Mouse (Mus musculus) MEL (cell line): Measurements from ENCODE around the gene H3f3b. TPM values are rescaled to one million over a fixed set of nuclear protein-coding genes. Genes with fewer than 3 reads are reported as not detected.

Experiments
- DNase-seq: peaks from one replicate; pipeline ENCODE4 v3.0.0; 2011; ENCODE audit warnings: low read depth, low spot score
- H3K27ac ChIP-seq: 2 replicates; pipeline ENCODE4 v1.5.1; 2012; ENCODE audit warnings: low read depth, mild to moderate bottlenecking, control low read depth, low read length, moderate library complexity; ENCODE audit not compliant: control insufficient read depth
- H3K27me3 ChIP-seq, 2 experiments: fragments of 150-350 bp in 1 of 2; sonication (generic) in 1 of 2; 2 replicates each; pipeline ENCODE4 v1.6.1; 2012; ENCODE audit warnings: low read length in 2 of 2, mild to moderate bottlenecking in 2 of 2, improper control_type of control experiment in 1 of 2, moderate library complexity in 1 of 2; ENCODE audit not compliant: insufficient read depth in 2 of 2, control insufficient read depth in 1 of 2
- H3K36me3 ChIP-seq, 2 experiments: 2 replicates each; pipeline ENCODE4 v1.6.1; 2012 to 2014; ENCODE audit warnings: low read length in 2 of 2, improper control_type of control experiment in 1 of 2, inconsistent platforms in 1 of 2, mild to moderate bottlenecking in 1 of 2; ENCODE audit not compliant: insufficient read depth in 2 of 2, control insufficient read depth in 1 of 2
- H3K4me1 ChIP-seq, 2 experiments: fragments of 150-350 bp in 1 of 2; sonication (generic) in 1 of 2; 2 replicates each; pipeline ENCODE4 v1.6.1; 2012; ENCODE audit warnings: low read length in 2 of 2, improper control_type of control experiment in 1 of 2, mild to moderate bottlenecking in 1 of 2; ENCODE audit not compliant: insufficient read depth in 2 of 2, control insufficient read depth in 1 of 2
- H3K4me3 ChIP-seq, 2 experiments: fragments of 150-350 bp in 1 of 2; sonication (generic) in 1 of 2; 2 replicates each; pipeline ENCODE4 v1.5.1; 2012; ENCODE audit warnings: low read depth in 2 of 2, low read length in 2 of 2, mild to moderate bottlenecking in 2 of 2, moderate library complexity in 2 of 2, control low read depth in 1 of 2, improper control_type of control experiment in 1 of 2; ENCODE audit not compliant: control insufficient read depth in 1 of 2, insufficient read depth in 1 of 2
- H3K79me2 ChIP-seq: 2 replicates; pipeline ENCODE4 v1.6.1; 2012; ENCODE audit warnings: mild to moderate bottlenecking, low read length, moderate library complexity; ENCODE audit not compliant: control insufficient read depth, poor library complexity, insufficient read depth
- H3K9ac ChIP-seq: 2 replicates; pipeline ENCODE4 v1.6.1; 2012; ENCODE audit warnings: low read depth, mild to moderate bottlenecking, control low read depth, low read length, moderate library complexity; ENCODE audit not compliant: control insufficient read depth, poor library complexity, severe bottlenecking
- H3K9me3 ChIP-seq: fragments of 150-350 bp; sonication (generic); replicated peaks from 2 replicates; pipeline ENCODE4 v1.6.1; 2012; ENCODE audit warnings: mild to moderate bottlenecking, low read length, improper control_type of control experiment, moderate library complexity; ENCODE audit not compliant: insufficient read depth
- BHLHE40 ChIP-seq: IDR thresholded peaks from 2 replicates; pipeline ENCODE4 v1.6.1; 2012; ENCODE audit warnings: low read depth, mild to moderate bottlenecking, inconsistent platforms, low read length, improper control_type of control experiment, borderline replicate concordance
- CHD2 ChIP-seq: IDR thresholded peaks from 2 replicates; pipeline ENCODE4 v1.6.1; 2011; ENCODE audit warnings: low read length, improper control_type of control experiment
- CTCF ChIP-seq, 3 experiments: IDR thresholded peaks in 2 of 3; conservative IDR thresholded peaks in 1 of 3; 2 replicates each; pipeline ENCODE4 v1.5.1; 2011 to 2012; ENCODE audit warnings: low read length in 3 of 3, low read depth in 2 of 3, mild to moderate bottlenecking in 2 of 3, improper control_type of control experiment in 1 of 3, inconsistent platforms in 1 of 3, mixed read lengths in 1 of 3, moderate library complexity in 1 of 3; ENCODE audit not compliant: control insufficient read depth in 1 of 3, insufficient read depth in 1 of 3, poor library complexity in 1 of 3, severe bottlenecking in 1 of 3
- E2F4 ChIP-seq: IDR thresholded peaks from 2 replicates; pipeline ENCODE4 v1.6.1; 2011; ENCODE audit warnings: low read depth, low read length, improper control_type of control experiment, borderline replicate concordance
- ELF1 ChIP-seq: IDR thresholded peaks from 2 replicates; pipeline ENCODE4 v1.6.1; 2014; ENCODE audit warnings: low read depth, mild to moderate bottlenecking, inconsistent platforms, low read length, improper control_type of control experiment, moderate library complexity
- EP300 ChIP-seq, 2 experiments: IDR thresholded peaks; 2 replicates each; pipeline ENCODE4 v1.6.1; 2011; ENCODE audit warnings: improper control_type of control experiment in 2 of 2, low read length in 2 of 2, low read depth in 1 of 2, mild to moderate bottlenecking in 1 of 2
- GABPA ChIP-seq: IDR thresholded peaks from 2 replicates; pipeline ENCODE4 v1.6.1; 2012; ENCODE audit warnings: low read depth, mild to moderate bottlenecking, inconsistent platforms, low read length, improper control_type of control experiment, moderate library complexity
- GATA1 ChIP-seq: IDR thresholded peaks from 2 replicates; pipeline ENCODE4 v1.6.1; 2011; ENCODE audit warnings: low read depth, low read length, improper control_type of control experiment
- HCFC1 ChIP-seq: IDR thresholded peaks from 2 replicates; pipeline ENCODE4 v1.6.1; 2012; ENCODE audit warnings: low read depth, mild to moderate bottlenecking, inconsistent platforms, low read length, improper control_type of control experiment, moderate library complexity
- JUND ChIP-seq: IDR thresholded peaks from 2 replicates; pipeline ENCODE4 v1.6.1; 2011; ENCODE audit warnings: low read depth, mild to moderate bottlenecking, improper control_type of control experiment, low read length
- KAT2A ChIP-seq: conservative IDR thresholded peaks from 2 replicates; pipeline ENCODE4 v1.6.1; 2012; ENCODE audit warnings: low read depth, low read length, improper control_type of control experiment, inconsistent platforms
- MAFK ChIP-seq: IDR thresholded peaks from 2 replicates; pipeline ENCODE4 v1.6.1; 2011; ENCODE audit warnings: low read depth, mild to moderate bottlenecking, low read length, improper control_type of control experiment, borderline replicate concordance
- MAX ChIP-seq: IDR thresholded peaks from 2 replicates; pipeline ENCODE4 v1.6.1; 2011; ENCODE audit warnings: low read length, improper control_type of control experiment
- MAZ ChIP-seq: IDR thresholded peaks from 2 replicates; pipeline ENCODE4 v1.6.1; 2012; ENCODE audit warnings: low read depth, mild to moderate bottlenecking, inconsistent platforms, low read length, improper control_type of control experiment
- MEF2A ChIP-seq: IDR thresholded peaks from 2 replicates; pipeline ENCODE4 v1.6.1; 2014; ENCODE audit warnings: low read depth, mild to moderate bottlenecking, inconsistent platforms, low read length, improper control_type of control experiment; ENCODE audit not compliant: poor library complexity, insufficient replicate concordance, severe bottlenecking; ENCODE audit errors: extremely low read depth
- MYB ChIP-seq: IDR thresholded peaks from 2 replicates; pipeline ENCODE4 v1.6.1; 2011; ENCODE audit warnings: mild to moderate bottlenecking, low read depth, low read length, improper control_type of control experiment
- MYC ChIP-seq: IDR thresholded peaks from 2 replicates; pipeline ENCODE4 v1.6.1; 2011; ENCODE audit warnings: low read depth, mild to moderate bottlenecking, low read length, improper control_type of control experiment, moderate library complexity
- NELFE ChIP-seq: IDR thresholded peaks from 2 replicates; pipeline ENCODE4 v1.6.1; 2011; ENCODE audit warnings: low read depth, low read length, improper control_type of control experiment
- NRF1 ChIP-seq: IDR thresholded peaks from 2 replicates; pipeline ENCODE4 v1.6.1; 2014; ENCODE audit warnings: low read depth, mild to moderate bottlenecking, inconsistent platforms, low read length, improper control_type of control experiment, moderate library complexity; ENCODE audit not compliant: poor library complexity, insufficient read depth, severe bottlenecking
- POLR2A ChIP-seq, 2 experiments: IDR thresholded peaks; 2 replicates each; pipeline ENCODE4 v1.6.1; 2011 to 2012; ENCODE audit warnings: low read length in 2 of 2, mild to moderate bottlenecking in 2 of 2, control low read depth in 1 of 2, improper control_type of control experiment in 1 of 2, low read depth in 1 of 2, moderate library complexity in 1 of 2; ENCODE audit not compliant: control insufficient read depth in 1 of 2, insufficient read depth in 1 of 2, poor library complexity in 1 of 2
- POLR2AphosphoS2 ChIP-seq: IDR thresholded peaks from 2 replicates; pipeline ENCODE4 v1.6.1; 2011; ENCODE audit warnings: low read length, improper control_type of control experiment
- POLR2AphosphoS5 ChIP-seq: IDR thresholded peaks from 2 replicates; pipeline ENCODE4 v1.6.1; 2012; ENCODE audit warnings: low read depth, borderline replicate concordance, mild to moderate bottlenecking, inconsistent platforms, low read length, moderate library complexity, mixed read lengths
- RAD21 ChIP-seq: IDR thresholded peaks from 2 replicates; pipeline ENCODE4 v1.6.1; 2011; ENCODE audit warnings: mild to moderate bottlenecking, low read depth, low read length, improper control_type of control experiment
- RCOR1 ChIP-seq: IDR thresholded peaks from 2 replicates; pipeline ENCODE4 v1.6.1; 2012; ENCODE audit warnings: low read depth, mild to moderate bottlenecking, inconsistent platforms, low read length, improper control_type of control experiment
- SIN3A ChIP-seq: IDR thresholded peaks from 2 replicates; pipeline ENCODE4 v1.6.1; 2012; ENCODE audit warnings: low read length, improper control_type of control experiment, inconsistent platforms
- SMC3 ChIP-seq: IDR thresholded peaks from 2 replicates; pipeline ENCODE4 v1.6.1; 2011; ENCODE audit warnings: low read depth, low read length, improper control_type of control experiment
- TBP ChIP-seq: IDR thresholded peaks from 2 replicates; pipeline ENCODE4 v1.8.0; 2011; ENCODE audit warnings: low read depth, low read length, improper control_type of control experiment
- TCF12 ChIP-seq: IDR thresholded peaks from 2 replicates; pipeline ENCODE4 v1.6.1; 2014; ENCODE audit warnings: low read depth, mild to moderate bottlenecking, inconsistent platforms, low read length, improper control_type of control experiment, moderate library complexity
- UBTF ChIP-seq: IDR thresholded peaks from 2 replicates; pipeline ENCODE4 v1.6.1; 2012; ENCODE audit warnings: low read depth, mild to moderate bottlenecking, inconsistent platforms, low read length, improper control_type of control experiment, moderate library complexity, borderline replicate concordance; ENCODE audit not compliant: insufficient read depth
- USF1 ChIP-seq: IDR thresholded peaks from 2 replicates; pipeline ENCODE4 v1.6.1; 2014; ENCODE audit warnings: low read depth, mild to moderate bottlenecking, inconsistent platforms, low read length, improper control_type of control experiment, moderate library complexity
- USF2 ChIP-seq, 2 experiments: IDR thresholded peaks; 2 replicates each; pipeline ENCODE4 v1.6.1; 2011 to 2012; ENCODE audit warnings: improper control_type of control experiment in 2 of 2, low read length in 2 of 2, borderline replicate concordance in 1 of 2, inconsistent platforms in 1 of 2, low read depth in 1 of 2, mild to moderate bottlenecking in 1 of 2; ENCODE audit not compliant: insufficient read depth in 1 of 2
- ZC3H11A ChIP-seq: IDR thresholded peaks from 2 replicates; pipeline ENCODE4 v1.6.1; 2012; ENCODE audit warnings: low read depth, mild to moderate bottlenecking, inconsistent platforms, low read length, improper control_type of control experiment
- ZKSCAN1 ChIP-seq: IDR thresholded peaks from 2 replicates; pipeline ENCODE4 v1.6.1; 2012; ENCODE audit warnings: low read depth, mild to moderate bottlenecking, inconsistent platforms, low read length, improper control_type of control experiment, moderate library complexity
- ZMIZ1 ChIP-seq: IDR thresholded peaks from 2 replicates; pipeline ENCODE4 v1.6.1; 2012; ENCODE audit warnings: low read depth, mild to moderate bottlenecking, inconsistent platforms, low read length, improper control_type of control experiment, moderate library complexity
- ZNF384 ChIP-seq: IDR thresholded peaks from 2 replicates; pipeline ENCODE4 v1.6.1; 2012; ENCODE audit warnings: low read depth, mild to moderate bottlenecking, inconsistent platforms, low read length, improper control_type of control experiment
- polyA plus RNA-seq, 2 experiments: library from polyadenylated mRNA; stranded (reverse) in 1 of 2; unstranded in 1 of 2; fragments of >175 nt in 1 of 2; fragments of >200 nt in 1 of 2; gene quantifications; 2 replicates each; pipeline versions ENCODE4 v1.2.1 to v1.2.4; 2012; ENCODE audit warnings: low replicate concordance in 2 of 2, low read depth in 1 of 2; ENCODE audit not compliant: insufficient read length in 2 of 2, insufficient read depth in 1 of 2, missing spikeins in 1 of 2
- total RNA-seq: library from RNA; depleted of rRNA; stranded (reverse); fragments of 300-350 nt; gene quantifications from 2 replicates; pipeline ENCODE4 v1.2.3, GENCODE M21; 2012

The H3f3b gene
- total and polyA plus RNA-seq, 3 experiments: 96.6 to 767 (median 498) TPM

DNA sequence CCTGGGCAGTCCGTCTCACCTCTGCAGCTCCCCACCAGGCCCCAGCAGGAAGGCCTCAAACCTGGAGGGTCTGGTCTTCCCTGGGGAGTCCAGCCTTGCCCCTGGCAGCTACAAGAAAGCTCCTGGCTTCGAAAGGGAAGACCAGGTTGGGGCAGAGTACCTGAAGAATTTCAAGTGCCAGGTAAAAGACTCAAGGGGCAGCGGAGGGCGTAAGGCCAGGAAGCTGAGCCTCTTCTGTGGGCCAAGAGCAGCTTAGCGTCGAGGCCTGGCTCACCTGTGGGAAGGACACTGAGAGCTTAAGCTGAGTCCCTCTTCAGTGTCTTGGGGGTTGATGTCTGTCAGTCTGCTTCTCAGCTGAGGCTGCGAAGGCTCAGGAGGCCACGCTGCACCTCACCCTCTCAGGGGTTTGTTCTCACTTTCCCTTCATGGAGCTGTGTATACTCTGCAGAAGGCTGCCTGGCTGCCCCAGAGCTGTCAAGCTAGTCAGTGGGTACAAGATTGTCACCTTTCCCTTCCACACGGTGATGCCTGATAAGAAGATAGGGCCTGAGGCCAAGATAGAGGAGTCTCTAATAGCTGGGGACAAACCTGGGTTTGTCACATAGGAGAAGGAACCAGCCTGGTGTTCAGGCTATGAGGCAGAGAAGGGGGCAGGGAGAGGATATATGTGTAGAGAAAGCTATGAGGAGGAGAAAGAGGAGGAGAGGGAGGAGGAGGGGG, 25.9 kb upstream of the H3f3b start:
- Histone ChIP-seq H3K9ac (no peak overlapping the region), H3K4me1 (peaks cover 21 to 48% of the 10 kb centered on the region in 2 experiments), H3K36me3 (peaks cover 23 to 35% of the 10 kb centered on the region in 2 experiments), H3K9me3 (no peaks in the 10 kb centered on the region), H3K27me3 (no peaks in the 10 kb centered on the region), H3K79me2 (no peaks in the 10 kb centered on the region), H3K4me3 (no peak overlapping the region), H3K27ac (peak overlapping the region; percentile 29; the same call in 1 of the 2 replicates)
- peak; percentile 83 for DNase-seq
- no peak for TF ChIP-seq SMC3
- no peak for TF ChIP-seq POLR2AphosphoS5
- TF ChIP-seq SIN3A: peak; percentile 87
- TF ChIP-seq JUND: no peak
- no peak for TF ChIP-seq MYB
- TF ChIP-seq USF2 (IDR thresholded peaks at IDR 0.05; ENCODE audit: borderline replicate concordance in 1 of 2, insufficient read depth in 1 of 2, low read depth in 1 of 2, low read length in 2 of 2): no peak
- TF ChIP-seq POLR2A (IDR thresholded peaks at IDR 0.05; ENCODE audit: control insufficient read depth in 1 of 2, insufficient read depth in 1 of 2, low read depth in 1 of 2, low read length in 2 of 2, poor library complexity in 1 of 2): no peak
- no peak for TF ChIP-seq USF1
- TF ChIP-seq ZNF384: no peak
- peak; percentile 77 for TF ChIP-seq RCOR1
- TF ChIP-seq MAFK: no peak
- TF ChIP-seq UBTF: peak; percentile 96
- peak; percentile 90 for TF ChIP-seq TCF12
- TF ChIP-seq BHLHE40: peak; percentile 53; the same call in 1 of the 2 replicates
- 0 out of 2 replicates have a peak, but pooled peaks have one; percentile 26 for TF ChIP-seq MYC
- no peak for TF ChIP-seq CTCF (IDR thresholded peaks at IDR 0.05 in 2 of 3, conservative IDR thresholded peaks at IDR 0.05 in 1 of 3; ENCODE audit: control insufficient read depth in 1 of 3, insufficient read depth in 1 of 3, low read depth in 2 of 3, low read length in 3 of 3, poor library complexity in 1 of 3, severe bottlenecking in 1 of 3)
- TF ChIP-seq CHD2: peak; percentile 28; the same call in 1 of the 2 replicates
- 0 out of 2 replicates have a peak, but pooled peaks have one; percentile 35 for TF ChIP-seq HCFC1
- peak; percentile 52; the same call in 1 of the 2 replicates for TF ChIP-seq ZKSCAN1
- TF ChIP-seq TBP: peak; percentile 92
- no peak for TF ChIP-seq ZC3H11A
- TF ChIP-seq NRF1: no peak
- TF ChIP-seq GATA1: peak; percentile 88
- TF ChIP-seq MEF2A: peak; percentile 50; the same call in 1 of the 2 replicates
- TF ChIP-seq EP300 (IDR thresholded peaks at IDR 0.05; ENCODE audit: low read depth in 1 of 2, low read length in 2 of 2): peak; percentile 81
- no peak for TF ChIP-seq GABPA
- no peak for TF ChIP-seq E2F4
- no peak for TF ChIP-seq POLR2AphosphoS2
- TF ChIP-seq NELFE: 0 out of 2 replicates have a peak, but pooled peaks have one; percentile 28
- 0 out of 2 replicates have a peak, but pooled peaks have one; percentile 29 for TF ChIP-seq KAT2A
- TF ChIP-seq MAZ: 0 out of 2 replicates have a peak, but pooled peaks have one; percentile 42
- TF ChIP-seq ELF1: 0 out of 2 replicates have a peak, but pooled peaks have one; percentile 39
- 0 out of 2 replicates have a peak, but pooled peaks have one; percentile 49 for TF ChIP-seq MAX
- peak; percentile 56; the same call in 1 of the 2 replicates for TF ChIP-seq ZMIZ1
- TF ChIP-seq RAD21: no peak
